Mouse (Mus musculus) hindlimb bud, embryonic 11.5 days (tissue): ENCODE measurements around the gene Lpar3.
"Not testable (repeated sequence)": the region's sequence is repeated elsewhere in the genome, so short reads cannot be mapped to it uniquely, and the experiment has no call there.

Source experiments
- DNase-seq: peaks from one replicate; pipeline ENCODE4 v3.0.0-alpha.2; 2012; ENCODE audit warnings: low read depth, low spot score; ENCODE audit errors: extremely low spot score

Lpar3 gene

DNA sequence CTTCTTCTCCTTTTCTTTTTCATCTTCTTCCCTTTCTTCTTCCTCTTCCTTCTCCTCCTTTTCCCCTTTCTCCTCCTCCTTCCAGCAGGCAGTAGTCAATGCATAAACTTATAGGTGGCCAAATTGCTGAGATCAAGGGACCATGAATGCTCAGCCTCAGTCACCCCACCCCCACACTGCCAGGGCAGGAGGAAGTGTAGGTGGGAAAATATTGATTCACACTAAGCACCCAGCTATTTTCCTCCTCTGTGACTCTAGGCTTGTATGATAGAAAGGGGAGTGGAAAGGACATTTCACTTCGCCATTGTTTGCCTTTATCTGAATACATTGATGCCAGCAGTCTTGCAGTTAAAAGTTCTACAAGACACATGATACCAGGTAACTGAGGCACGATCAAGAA is 13.3 kb upstream of the Lpar3 start:
- DNase-seq = no peak

DNA sequence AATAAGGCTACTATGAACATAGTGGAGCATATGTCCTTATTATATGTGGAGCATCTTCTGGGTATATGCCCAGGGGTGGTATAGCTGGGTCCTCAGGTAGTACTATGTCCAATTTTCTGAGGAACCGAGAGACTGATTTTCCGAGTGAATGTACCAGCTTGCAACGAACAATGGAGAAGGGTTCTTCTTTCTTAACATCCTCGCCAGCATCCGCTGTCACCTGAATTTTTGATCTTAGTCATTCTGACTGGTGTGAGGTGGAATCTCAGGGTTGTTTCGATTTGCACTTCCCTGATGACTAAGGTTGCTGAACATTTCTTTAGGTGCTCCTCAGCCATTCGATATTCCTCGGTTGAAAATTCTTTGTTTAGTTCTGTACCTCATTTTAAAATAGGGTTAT is 11.0 kb upstream of the Lpar3 start:
- DNase-seq = not testable (repeated sequence)

DNA sequence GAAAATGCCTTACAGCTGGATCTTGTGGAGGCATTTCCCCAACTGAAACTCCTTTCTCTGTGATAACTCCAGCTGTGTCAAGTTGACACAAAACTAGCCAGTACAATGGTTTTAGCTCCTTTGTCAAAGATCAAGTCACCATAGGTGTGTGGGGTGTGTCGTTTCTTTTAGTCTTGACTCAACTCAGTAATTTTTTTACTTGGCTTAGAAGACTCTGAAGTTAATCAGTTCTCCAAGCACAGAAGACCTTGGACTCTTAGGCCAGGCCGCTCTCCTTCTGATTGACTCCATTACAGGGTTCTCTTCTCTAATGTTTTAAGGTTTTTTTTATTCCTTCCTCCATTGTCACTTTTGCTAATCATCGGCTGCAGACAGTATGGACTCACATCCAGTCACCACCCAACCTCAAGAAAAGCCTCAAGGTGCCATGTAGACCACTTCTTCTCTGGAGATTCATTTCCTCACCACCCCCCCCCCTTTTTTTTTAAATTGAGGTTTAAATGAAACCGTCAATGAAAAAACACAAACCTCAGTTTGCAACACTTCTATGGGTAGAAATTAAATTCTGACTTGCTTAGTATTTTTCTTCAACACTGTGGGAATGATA is 9.5 kb upstream of the Lpar3 start:
- no peak for DNase-seq

DNA sequence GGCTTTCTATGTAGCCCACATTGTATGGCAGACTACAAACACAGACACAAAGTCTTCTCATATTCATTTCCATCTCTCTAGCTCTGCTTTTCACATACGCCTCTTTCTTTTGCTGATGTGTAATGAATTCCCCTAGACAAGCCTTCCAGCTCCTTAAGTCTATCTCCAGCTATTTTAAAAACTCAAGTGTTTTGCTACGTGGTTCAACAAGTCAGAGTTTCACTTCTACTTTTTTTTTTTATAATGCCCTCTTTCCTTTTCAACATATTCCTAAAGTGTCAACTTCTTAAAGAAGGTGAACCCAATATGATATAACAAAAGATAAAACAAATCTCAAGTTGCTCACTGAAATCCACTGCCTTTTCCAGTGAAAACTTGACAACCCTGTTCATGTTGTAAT is 8.8 kb upstream of the Lpar3 start:
- no peak for DNase-seq

DNA sequence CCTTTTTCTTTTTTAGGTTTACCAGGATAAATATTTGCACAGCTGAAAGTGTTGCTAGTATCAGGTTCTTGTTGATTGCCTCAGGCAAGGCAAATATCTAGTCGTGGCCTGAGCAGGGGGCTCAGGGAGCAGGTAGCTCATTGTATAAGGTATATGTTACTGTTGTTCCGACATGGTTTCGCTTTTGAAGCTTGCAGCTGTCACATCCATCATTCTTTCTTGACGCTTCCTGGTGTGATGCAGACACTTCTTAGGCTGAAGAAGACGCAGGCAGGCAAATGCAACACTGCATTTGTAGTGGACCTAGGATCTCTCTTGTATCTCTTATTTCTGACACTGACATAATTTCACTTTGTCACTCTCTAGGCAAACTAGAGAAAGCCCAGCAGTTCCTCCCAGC is 7.4 kb upstream of the Lpar3 start:
- no peak for DNase-seq

DNA sequence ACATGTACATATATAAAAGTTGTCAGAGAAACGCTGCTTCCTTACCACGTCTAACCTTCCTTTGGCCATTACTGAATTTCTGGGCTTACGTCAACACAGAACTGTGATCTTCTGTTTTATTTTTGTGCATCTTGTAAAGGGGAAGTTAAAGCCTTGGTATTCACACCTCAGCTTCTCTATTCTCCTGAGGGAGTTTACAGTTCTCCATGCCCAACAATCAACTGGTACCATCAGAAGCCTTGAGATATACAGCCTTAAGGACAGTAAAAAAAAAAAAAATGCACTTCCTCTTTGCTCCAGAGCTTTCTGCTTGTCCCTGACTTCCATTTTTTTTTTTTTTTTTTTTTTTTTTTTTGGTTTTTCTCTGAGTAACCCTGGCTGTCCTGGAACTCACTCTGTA is 4.2 kb upstream of the Lpar3 start:
- no peak for DNase-seq

DNA sequence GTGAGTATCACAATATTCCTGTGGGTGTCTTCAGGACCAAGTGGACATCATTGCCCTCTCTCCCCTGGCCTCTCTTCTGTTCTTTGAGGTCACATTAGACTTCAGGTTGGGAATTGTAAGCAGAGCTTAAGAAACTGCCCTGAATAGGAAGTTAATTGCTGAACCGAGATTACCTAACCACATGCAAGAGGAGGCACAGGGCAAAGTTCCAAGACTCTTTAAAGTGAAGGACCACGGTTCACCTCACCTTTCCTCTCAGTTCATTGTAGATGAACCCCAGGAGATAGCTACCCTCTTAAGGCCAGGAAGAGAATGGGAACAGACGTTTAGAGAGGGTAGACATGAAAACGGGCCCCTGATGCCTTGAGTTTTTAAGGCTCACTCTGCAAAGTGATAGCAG is 3.5 kb downstream of the Lpar3 start:
- no peak for DNase-seq

DNA sequence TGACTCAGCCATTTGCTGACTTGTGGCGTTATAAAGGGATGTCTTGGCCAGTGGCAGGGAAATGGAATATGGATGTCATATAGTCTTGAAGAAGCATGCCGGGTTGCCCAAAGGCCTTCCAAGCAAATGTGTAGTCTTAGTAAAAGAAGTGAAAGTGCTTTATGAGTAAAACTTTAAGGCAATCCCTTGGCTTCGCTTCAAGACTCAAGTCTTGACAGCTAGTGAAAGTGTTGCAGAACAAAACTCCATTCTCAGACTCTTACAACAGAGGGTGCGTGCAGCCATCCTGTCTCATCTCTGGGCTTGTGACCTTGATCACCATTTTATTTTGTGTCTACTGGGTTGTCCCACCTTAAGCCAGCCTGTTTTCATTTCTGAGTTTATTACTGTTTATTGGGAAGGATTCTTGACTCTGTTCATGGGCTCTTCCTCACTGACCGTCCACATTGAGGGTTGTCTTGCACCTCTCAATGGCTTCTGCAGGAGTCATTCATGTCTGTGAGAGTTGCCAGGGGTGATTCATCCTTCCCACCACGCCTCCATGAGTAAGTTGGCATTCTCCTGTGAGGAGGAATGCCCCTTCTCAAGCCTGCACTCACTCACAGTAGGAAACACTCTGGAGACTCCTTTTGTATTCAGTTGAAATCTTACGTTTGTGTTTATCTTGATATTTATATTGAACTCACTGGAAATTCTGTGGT is 4.4 kb downstream of the Lpar3 start:
- DNase-seq = no peak

DNA sequence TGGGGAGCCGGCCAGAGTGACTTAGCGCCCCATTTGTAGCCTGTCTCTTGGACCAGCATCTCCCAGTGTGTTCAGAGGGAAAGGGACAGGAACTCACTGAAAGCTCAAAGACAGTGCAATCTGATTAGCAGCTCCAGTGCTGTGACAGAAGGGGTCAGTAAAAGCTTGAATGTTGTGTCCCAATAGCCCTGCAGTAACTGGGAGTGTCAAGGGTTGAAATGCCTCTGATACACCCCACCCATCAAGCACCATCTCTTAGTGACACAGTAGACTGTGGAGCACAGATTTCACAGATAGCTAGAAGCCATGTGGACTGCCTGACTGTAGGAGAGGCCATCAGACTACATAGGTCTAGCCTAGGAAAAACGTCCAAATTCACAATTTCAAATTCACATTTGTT is 6.7 kb downstream of the Lpar3 start:
- no peak for DNase-seq

DNA sequence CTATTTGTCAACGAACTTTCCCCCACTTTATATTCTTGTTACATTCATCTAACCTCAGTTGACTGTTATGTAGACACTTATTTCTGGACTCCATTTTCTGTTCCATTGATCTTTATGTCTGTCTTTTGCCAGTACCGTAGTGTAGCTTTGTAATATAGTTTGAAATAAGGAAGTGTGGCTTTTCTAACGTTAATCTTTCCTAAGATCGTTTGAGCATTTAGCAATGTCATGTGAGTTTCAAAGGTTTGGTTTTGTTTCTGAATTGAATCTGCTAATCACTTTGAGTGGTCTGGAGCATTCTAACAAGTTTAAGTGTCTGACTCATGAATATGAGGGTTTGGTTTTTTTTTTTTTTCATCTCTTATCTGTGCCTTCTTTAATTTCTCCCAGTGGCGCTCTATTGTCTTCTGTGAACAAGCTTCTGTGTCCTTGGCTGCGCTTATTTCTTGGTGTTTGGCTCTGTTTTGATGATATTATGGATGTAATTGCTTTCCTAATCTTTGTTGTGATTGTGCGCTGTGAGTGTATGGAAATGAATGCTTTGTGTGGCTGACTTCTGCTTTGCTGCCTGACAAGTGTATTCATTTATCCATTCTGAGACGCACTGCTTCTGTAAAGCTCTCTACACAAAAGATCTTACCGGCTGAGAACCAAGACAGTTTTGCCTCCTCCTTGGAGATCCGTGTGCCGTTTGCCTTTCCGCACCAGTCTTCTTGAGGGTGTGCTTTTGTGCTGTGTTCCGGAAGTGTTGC is 8.0 kb downstream of the Lpar3 start:
- no peak for DNase-seq

DNA sequence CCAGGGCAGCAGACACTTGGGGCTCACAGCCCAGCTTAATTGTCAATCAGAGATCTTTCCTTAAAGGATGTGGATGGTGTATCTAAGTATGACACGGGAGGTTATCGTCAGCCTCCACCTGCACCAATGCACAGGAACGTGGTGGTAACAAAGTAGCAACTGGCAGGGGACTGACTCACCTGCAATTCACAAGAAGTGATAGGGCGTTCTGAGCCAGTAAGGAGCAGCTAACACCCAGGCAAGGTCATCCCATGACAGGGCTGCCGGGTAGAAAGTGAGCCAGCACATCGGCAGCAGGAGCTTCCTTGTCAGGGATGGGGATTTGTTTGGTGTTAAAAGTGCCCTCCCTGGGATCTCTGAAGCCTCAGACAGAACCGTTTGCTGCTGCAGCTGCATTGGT is 11.9 kb downstream of the Lpar3 start:
- no peak for DNase-seq

DNA sequence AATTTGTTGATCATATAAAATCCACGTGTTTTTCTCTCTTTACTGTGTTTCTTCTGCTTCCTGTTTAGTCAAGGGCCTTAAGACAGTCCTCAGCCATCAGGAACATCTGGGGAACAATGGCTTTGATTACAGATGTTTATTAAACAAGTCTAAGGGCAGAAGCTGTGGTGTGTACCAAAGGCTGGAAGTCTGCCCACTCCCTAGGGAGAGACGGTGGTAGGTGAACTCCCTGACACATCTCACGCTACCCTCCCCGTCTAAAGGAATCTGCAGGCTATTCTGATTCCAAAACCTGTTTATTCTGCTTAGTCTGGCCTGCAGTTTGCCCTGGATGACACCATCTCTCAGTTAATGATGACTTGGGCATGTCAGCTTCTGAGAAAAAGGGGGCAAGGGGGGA is 13.0 kb downstream of the Lpar3 start:
- DNase-seq = no peak

DNA sequence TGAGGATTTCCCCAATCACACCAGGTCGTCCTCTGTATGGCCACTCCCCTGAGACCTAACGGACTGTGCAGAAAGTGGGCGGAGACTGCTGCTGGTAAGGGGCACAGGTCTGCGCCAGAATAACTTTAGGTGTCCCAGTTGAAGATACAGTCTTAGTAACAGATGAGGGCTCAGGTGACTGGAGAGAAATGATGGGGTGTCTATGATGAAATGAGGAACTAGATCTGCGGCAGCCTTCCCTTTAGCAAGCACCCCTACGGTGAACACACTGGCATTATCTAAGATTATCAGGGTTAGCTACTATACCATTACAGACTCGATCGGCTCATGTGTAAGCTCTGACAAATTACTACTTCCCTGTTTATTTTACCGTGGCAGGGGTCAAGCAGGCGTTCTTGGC is 13.8 kb downstream of the Lpar3 start:
- DNase-seq = no peak

DNA sequence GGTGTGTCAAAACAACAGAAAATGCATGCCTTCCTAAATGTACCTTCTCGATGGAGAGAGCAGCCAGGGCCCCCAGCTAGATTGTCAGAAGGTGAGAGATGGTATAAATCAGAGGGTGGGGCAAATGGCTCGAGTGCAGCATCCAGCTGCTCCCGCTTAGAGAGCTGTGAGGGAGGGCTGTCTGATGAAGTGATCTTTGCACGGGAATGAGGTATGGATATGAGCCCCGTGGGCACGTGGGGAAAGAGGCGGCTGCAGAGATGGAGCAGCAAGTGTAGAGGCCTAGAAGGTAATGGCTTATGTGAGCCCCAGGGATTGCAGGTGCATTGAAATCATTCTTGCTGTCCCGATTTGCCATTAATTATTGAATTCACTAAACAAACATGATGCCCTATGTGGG is 15.5 kb downstream of the Lpar3 start:
- no peak for DNase-seq

DNA sequence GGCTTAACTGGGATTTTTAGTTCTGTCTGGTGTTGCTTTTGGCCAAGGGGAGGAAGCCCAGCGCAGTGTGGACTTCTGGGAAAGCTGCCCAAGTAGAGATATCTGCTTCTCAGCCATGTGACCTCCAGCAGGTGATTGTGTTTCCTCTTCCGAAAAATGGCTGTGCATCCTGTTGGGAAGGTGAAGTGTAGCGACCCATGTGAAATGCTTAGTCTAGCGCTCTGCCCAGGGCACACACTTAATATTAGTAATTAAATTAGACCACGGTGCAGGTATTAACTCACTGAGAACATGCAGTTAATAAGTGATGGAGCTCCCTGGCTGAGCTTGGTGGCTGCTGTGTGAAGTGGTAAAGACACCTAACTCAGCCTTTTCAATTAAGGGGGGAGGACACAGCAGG is 16.9 kb downstream of the Lpar3 start:
- DNase-seq = no peak

DNA sequence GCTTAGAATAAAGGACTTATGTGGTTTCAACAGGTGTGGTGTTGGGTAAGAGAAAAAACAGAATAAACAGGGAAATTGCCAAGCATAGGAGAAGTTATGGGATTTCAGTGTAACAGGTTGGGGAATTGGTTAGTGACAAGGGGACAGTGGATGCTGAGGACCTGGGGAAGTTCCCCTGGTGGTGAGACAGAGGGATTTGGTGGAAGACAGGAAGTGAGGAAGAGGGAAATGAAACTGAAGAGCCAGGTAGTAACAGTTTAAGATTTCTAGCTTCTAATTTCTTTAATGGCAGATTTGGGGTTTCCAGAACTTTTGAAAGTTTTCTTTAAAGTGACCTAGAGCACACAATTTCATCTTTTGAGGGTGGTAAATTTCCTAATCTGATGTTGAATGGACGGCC is 23.9 kb downstream of the Lpar3 start:
- no peak for DNase-seq

DNA sequence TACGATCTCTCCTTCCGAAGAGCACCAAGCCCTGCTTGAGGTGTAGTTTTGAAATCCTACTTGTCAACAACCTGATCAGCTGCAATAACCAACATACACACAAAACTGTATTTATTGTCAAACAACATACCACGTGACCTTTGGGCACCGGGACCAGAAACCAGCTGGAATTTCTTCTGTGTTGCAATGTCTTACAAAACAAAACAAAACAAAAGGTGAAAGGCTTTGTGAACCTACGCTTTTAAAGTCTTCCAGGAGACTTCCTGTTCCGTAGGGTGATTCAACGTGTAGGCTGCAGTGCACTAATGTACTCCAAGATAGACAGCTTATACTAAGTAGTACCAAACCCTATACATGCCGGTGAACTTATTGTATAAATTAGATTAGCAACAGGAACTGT is 25.8 kb downstream of the Lpar3 start:
- no peak for DNase-seq

DNA sequence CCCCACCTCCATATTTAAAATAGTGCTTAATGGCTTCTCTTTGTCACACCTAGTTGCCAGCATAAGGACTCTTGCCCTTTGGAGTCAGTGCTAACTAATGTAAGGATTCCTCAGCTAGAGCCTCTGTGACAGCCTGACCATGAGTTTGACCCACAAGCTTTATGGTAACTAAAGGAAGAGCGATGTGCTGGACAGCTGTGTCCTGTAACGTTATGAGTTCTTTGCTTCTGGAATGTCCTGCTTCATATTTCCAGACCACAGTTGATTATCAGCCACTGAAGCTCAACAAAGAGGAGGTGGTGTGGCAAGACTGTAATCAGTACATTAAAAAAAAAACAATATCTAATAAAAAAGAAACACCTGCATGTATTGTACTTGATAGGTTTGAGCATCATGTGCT is 26.2 kb downstream of the Lpar3 start:
- DNase-seq = no peak

DNA sequence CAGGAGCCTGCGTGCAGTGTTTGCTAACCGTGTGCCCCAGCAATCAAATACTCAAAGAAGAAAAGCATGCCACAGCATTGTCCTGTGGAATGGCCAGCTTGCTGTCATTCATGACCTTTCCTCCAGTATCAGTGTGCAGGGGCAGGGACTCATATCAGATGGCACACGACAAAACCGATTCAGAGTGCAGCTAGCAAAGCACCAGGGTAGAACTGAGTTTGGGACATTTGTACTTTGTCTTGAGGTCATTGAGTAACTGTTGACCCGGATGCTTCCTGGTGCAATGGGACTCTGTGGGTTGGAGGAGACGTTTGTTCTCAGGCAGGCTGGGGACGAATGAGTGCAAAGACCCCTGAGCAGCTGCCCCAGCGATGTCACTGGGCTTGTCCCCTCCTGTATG is 29.1 kb downstream of the Lpar3 start:
- no peak for DNase-seq

DNA sequence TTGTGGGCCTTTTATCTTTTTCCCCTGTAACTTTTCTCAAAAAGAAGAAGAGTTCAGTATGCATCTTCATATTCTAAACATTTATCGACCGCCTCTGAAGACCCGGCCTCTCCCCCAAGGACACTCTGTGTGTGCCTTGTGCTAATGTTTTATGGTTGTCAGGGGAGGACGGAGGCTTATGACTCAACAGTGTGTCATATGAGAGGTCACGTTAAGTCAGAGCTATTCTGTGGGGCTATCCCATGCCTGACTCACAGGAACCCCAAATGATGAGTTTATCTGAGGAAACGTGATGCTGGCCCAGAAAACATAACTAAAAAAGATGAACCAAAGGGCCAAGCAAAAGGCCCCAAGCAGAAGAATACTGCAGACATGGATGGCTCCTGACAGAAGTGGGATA is 31.0 kb downstream of the Lpar3 start:
- DNase-seq = no peak

DNA sequence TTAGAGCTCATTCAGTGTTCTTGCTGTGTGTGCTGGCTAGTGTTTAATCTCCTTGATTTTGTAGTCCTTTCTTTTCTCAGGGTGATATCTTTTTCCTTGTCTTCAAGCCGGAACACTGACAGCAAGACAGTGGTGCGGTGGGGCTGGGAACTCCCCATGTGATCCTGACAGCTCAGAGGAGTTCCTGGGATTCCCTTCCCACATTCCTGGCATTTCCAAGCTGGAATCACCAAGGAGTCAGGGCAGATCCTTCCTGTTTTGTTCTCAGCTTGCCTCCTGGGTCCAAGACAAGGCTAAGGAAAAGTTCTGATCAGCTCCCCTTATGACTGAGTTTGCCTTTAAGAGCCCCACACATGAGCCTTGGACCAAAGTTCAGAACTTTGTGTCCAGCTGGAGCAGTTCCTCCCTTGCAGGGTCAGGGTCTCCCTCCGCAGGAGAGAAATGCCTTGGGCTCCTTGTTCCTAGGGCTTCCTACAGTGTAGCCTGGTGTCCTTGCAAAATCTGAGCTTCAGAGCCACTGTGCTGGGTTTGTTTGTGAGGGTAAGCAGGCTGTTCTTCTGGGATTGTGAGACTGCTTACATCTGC is 33.1 kb downstream of the Lpar3 start:
- no peak for DNase-seq

DNA sequence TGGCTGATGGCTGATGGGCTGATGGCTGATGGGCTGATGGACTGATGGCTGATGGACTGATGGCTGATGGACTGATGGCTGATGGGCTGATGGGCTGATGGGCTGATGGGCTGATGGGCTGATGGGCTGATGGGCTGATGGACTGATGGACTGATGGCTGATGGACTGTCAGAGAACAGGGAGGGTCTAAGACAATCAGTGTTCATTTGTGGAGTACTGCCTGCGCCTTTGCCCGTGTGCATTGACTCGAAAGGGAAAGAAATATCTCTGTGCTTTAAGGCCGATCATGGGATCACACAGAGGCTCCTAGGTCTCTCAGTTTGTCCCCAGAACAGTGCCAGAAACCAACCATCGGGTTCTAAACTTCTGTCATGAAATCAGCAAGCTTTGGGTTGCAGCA is 34.4 kb downstream of the Lpar3 start:
- DNase-seq = no peak
